Mouse (Mus musculus): Measurements from ENCODE around the gene Txnip. TPM values are rescaled to one million over a fixed set of nuclear protein-coding genes. Genes with fewer than 3 reads are reported as not detected.
A peak's percentile ranks its signal among the peaks of the same experiment; 100 is the strongest.
"Not testable (repeated sequence)": the region's sequence is repeated elsewhere in the genome, so short reads cannot be mapped to it uniquely, and the experiment has no call there.

Gene Txnip
- polyA plus RNA-seq, 1 experiment from 2014 or later: 257 TPM

GRCm38 (mm10) chr3:96600639-96601250, 43.0 kb downstream of the Txnip start, which contains the start of gene Lix1l:
Lix1l (plus strand) TSS chr3:96601149.
- peak within 1 kb of the TSS; percentile 82 for H3K9ac ChIP-seq (ENCODE audit: low read length)
- peak; percentile 91 for ATAC-seq (ENCODE audit: insufficient number of reproducible peaks, insufficient read depth, low FRiP score, low read depth)
- peak within 1 kb of the TSS; percentile 89 to 93 for H3K27ac ChIP-seq (replicated peaks in 1 of 2; ENCODE audit: control insufficient read depth in 1 of 2, insufficient read depth in 1 of 2, low read depth in 2 of 2, low read length in 2 of 2)
- peaks cover 7 to 53% of the 10 kb centered on the region in 2 experiments for H3K4me1 ChIP-seq (ENCODE audit: control insufficient read depth in 2 of 2, insufficient read depth in 2 of 2, low read length in 2 of 2)
- H3K4me3 ChIP-seq (ENCODE audit: control insufficient read depth in 1 of 2, insufficient read depth in 1 of 2, low read depth in 1 of 2, low read length in 2 of 2): peak within 1 kb of the TSS; percentile 61 to 69
- peak within 1 kb of the TSS; percentile 81 for H3K4me2 ChIP-seq (ENCODE audit: low read length)
- WGBS: under 1% methylated on average over 27 of the region's 27 CpGs
- no peaks in the 10 kb centered on the region for H3K27me3 ChIP-seq (ENCODE audit: control insufficient read depth, insufficient read depth, low read length)
- peaks cover 11% of the 10 kb centered on the region; the same call in 1 of the 2 replicates for H3K36me3 ChIP-seq (ENCODE audit: control insufficient read depth, insufficient read depth, low read length)
- no peaks in the 10 kb centered on the region for H3K9me3 ChIP-seq (ENCODE audit: control insufficient read depth, low read length)

- H3K9ac ChIP-seq (ENCODE audit: low read length): peak overlapping the region; percentile 82
- no peaks in the 10 kb centered on the region for H3K9me3 ChIP-seq (ENCODE audit: control insufficient read depth, low read length)
- peaks cover 3 to 49% of the 10 kb centered on the region in 2 experiments for H3K4me1 ChIP-seq (ENCODE audit: control insufficient read depth in 2 of 2, insufficient read depth in 2 of 2, low read length in 2 of 2)
- under 1% methylated on average over 24 of the region's 40 CpGs for WGBS
- ATAC-seq (ENCODE audit: insufficient number of reproducible peaks, insufficient read depth, low FRiP score, low read depth): peak; percentile 73
- H3K27me3 ChIP-seq (ENCODE audit: control insufficient read depth, insufficient read depth, low read length): no peaks in the 10 kb centered on the region
- H3K4me2 ChIP-seq (ENCODE audit: low read length): peak overlapping the region; percentile 81
- peak overlapping the region; percentile 61 to 69 for H3K4me3 ChIP-seq (ENCODE audit: control insufficient read depth in 1 of 2, insufficient read depth in 1 of 2, low read depth in 1 of 2, low read length in 2 of 2)
- H3K27ac ChIP-seq (replicated peaks in 1 of 2; ENCODE audit: control insufficient read depth in 1 of 2, insufficient read depth in 1 of 2, low read depth in 2 of 2, low read length in 2 of 2): peak overlapping the region; percentile 89 to 93
- H3K36me3 ChIP-seq (ENCODE audit: control insufficient read depth, insufficient read depth, low read length): peaks cover 11% of the 10 kb centered on the region; the same call in 1 of the 2 replicates
Observed at GRCm38 (mm10) chr3:96601251-96601787, 43.6 kb downstream of the Txnip start.

DNA sequence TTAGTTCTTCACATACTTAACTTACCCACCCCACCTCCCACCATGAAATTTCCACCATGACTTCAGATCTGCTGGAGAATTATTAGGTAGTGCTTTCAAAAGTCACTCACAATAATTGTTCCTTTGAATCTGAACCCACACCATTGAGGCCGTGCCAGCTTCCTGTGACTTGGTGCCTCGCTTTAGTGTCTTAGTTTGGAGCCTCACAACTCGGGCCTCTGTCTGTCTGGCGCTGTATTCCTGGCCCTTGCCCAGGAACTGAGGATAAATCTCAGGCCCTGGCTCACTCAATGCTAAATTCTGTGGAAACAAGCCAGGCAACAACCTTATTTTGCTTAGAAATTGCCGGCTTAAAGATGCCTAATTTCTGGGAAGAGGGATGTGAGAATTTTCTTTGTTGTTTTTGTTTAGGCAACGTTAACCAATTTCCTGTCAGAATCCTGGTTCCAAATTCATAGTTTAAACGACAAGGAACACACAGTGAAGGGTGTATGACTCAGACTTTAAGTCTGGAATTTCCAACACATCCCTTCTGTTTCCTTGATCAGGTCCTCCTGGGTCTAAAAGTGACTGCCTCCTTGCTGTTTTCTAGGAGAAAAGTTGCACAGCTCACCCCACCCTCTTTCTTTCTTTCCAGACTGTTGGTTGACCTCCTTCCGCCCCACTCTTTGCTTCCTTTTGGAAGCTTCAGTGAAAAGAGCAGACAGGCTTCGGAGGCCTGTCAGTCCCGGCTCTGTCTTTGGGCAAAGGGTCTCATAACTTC, 44.4 kb downstream of the Txnip start:
- WGBS: 25% methylated on average over 10 of the region's 10 CpGs
- no peak for ATAC-seq (ENCODE audit: insufficient number of reproducible peaks, insufficient read depth, low FRiP score, low read depth)
- Histone ChIP-seq H3K4me1 (ENCODE audit: control insufficient read depth in 2 of 2, insufficient read depth in 2 of 2, low read length in 2 of 2) (peaks cover 3 to 42% of the 10 kb centered on the region in 2 experiments), H3K4me2 (ENCODE audit: low read length) (peak overlapping the region; percentile 81), H3K27ac (replicated peaks in 1 of 2; ENCODE audit: control insufficient read depth in 1 of 2, insufficient read depth in 1 of 2, low read depth in 2 of 2, low read length in 2 of 2) (peak overlapping the region; percentile 89 to 93), H3K27me3 (ENCODE audit: control insufficient read depth, insufficient read depth, low read length) (no peaks in the 10 kb centered on the region), H3K9me3 (ENCODE audit: control insufficient read depth, low read length) (no peaks in the 10 kb centered on the region), H3K9ac (ENCODE audit: low read length) (peak overlapping the region; percentile 82), H3K36me3 (ENCODE audit: control insufficient read depth, insufficient read depth, low read length) (peaks cover 11% of the 10 kb centered on the region; the same call in 1 of the 2 replicates), H3K4me3 (ENCODE audit: control insufficient read depth in 1 of 2, insufficient read depth in 1 of 2, low read depth in 1 of 2, low read length in 2 of 2) (peak overlapping the region; percentile 61 to 69)

GRCm38 (mm10) chr3:96602704-96603084, 44.9 kb downstream of the Txnip start:
- WGBS: 53% methylated on average over 5 of the region's 5 CpGs
- ATAC-seq (ENCODE audit: insufficient number of reproducible peaks, insufficient read depth, low FRiP score, low read depth): no peak
- peaks cover 3 to 42% of the 10 kb centered on the region in 2 experiments for H3K4me1 ChIP-seq (ENCODE audit: control insufficient read depth in 2 of 2, insufficient read depth in 2 of 2, low read length in 2 of 2)

DNA sequence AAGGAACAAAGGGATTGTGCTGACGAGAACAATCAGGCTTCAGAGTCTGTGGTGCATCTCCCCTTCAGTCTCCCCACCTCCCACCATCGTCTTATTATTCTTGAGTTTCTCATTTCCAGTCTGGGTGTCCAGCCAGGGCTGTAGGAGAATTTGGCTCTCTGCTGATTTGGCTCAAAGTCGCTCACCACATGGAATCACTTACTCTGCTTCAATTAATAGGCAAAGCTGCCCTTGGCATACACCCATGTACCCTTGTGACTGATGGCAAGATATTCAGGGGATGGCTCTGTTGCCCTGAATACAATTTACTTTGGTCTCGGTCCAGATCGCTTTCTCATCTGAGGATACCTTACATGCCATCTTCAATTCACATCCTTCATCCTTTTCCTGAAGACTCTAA, 45.6 kb downstream of the Txnip start:
- peaks cover 11% of the 10 kb centered on the region; the same call in 1 of the 2 replicates for H3K36me3 ChIP-seq (ENCODE audit: control insufficient read depth, insufficient read depth, low read length)
- H3K9ac ChIP-seq (ENCODE audit: low read length): peak overlapping the region; percentile 82
- no peaks in the 10 kb centered on the region for H3K9me3 ChIP-seq (ENCODE audit: control insufficient read depth, low read length)
- H3K4me2 ChIP-seq (ENCODE audit: low read length): peak overlapping the region; percentile 81
- H3K4me1 ChIP-seq (ENCODE audit: control insufficient read depth in 2 of 2, insufficient read depth in 2 of 2, low read length in 2 of 2): peaks cover 3 to 42% of the 10 kb centered on the region in 2 experiments
- ATAC-seq (ENCODE audit: insufficient number of reproducible peaks, insufficient read depth, low FRiP score, low read depth): no peak
- H3K4me3 ChIP-seq (ENCODE audit: control insufficient read depth in 1 of 2, insufficient read depth in 1 of 2, low read depth in 1 of 2, low read length in 2 of 2): peak overlapping the region in 1 of 2 experiments; percentile 69; a peak in 1 of 4 replicates
- 68% methylated on average over 5 of the region's 5 CpGs for WGBS
- peak overlapping the region in 1 of 2 experiments; percentile 93; a peak in 2 of 4 replicates for H3K27ac ChIP-seq (replicated peaks in 1 of 2; ENCODE audit: control insufficient read depth in 1 of 2, insufficient read depth in 1 of 2, low read depth in 2 of 2, low read length in 2 of 2)
- H3K27me3 ChIP-seq (ENCODE audit: control insufficient read depth, insufficient read depth, low read length): no peaks in the 10 kb centered on the region

More at GRCm38 (mm10) chr3:96602704-96603084, 44.9 kb downstream of the Txnip start:
- peaks cover 11% of the 10 kb centered on the region; the same call in 1 of the 2 replicates for H3K36me3 ChIP-seq (ENCODE audit: control insufficient read depth, insufficient read depth, low read length)
- no peaks in the 10 kb centered on the region for H3K27me3 ChIP-seq (ENCODE audit: control insufficient read depth, insufficient read depth, low read length)
- no peaks in the 10 kb centered on the region for H3K9me3 ChIP-seq (ENCODE audit: control insufficient read depth, low read length)
- H3K27ac ChIP-seq (replicated peaks in 1 of 2; ENCODE audit: control insufficient read depth in 1 of 2, insufficient read depth in 1 of 2, low read depth in 2 of 2, low read length in 2 of 2): peak overlapping the region; percentile 89 to 93
- H3K9ac ChIP-seq (ENCODE audit: low read length): peak overlapping the region; percentile 82
- H3K4me3 ChIP-seq (ENCODE audit: control insufficient read depth in 1 of 2, insufficient read depth in 1 of 2, low read depth in 1 of 2, low read length in 2 of 2): peak overlapping the region; percentile 61 to 69
- H3K4me2 ChIP-seq (ENCODE audit: low read length): peak overlapping the region; percentile 81

DNA sequence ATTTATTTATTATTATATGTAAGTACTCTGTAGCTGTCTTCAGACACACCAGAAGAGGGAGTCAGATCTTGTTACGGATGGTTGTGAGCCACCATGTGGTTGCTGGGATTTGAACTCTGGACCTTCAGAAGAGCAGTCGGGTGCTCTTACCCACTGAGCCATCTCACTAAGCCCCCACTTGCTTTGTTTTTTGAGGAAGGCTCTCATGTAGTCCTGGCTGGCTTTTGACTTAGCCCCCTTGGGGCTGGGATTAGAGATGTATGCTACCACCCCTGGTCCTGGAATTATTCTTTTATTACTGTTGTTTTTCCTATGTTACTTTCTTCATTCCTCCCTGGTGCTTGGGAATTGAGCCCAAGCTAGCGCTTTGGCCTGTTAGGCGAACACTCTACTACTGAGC, 48.2 kb downstream of the Txnip start:
- H3K27ac ChIP-seq (replicated peaks in 1 of 2; ENCODE audit: control insufficient read depth in 1 of 2, insufficient read depth in 1 of 2, low read depth in 2 of 2, low read length in 2 of 2); H3K9ac ChIP-seq (ENCODE audit: low read length); H3K27me3 ChIP-seq (ENCODE audit: control insufficient read depth, insufficient read depth, low read length); H3K9me3 ChIP-seq (ENCODE audit: control insufficient read depth, low read length); H3K4me3 ChIP-seq (ENCODE audit: control insufficient read depth in 1 of 2, insufficient read depth in 1 of 2, low read depth in 1 of 2, low read length in 2 of 2); ATAC-seq (ENCODE audit: insufficient number of reproducible peaks, insufficient read depth, low FRiP score, low read depth); H3K4me2 ChIP-seq (ENCODE audit: low read length): not testable (repeated sequence)
- 93% methylated on average over 3 of the region's 4 CpGs for WGBS
- peaks cover 19% of the 10 kb centered on the region for H3K36me3 ChIP-seq (ENCODE audit: control insufficient read depth, insufficient read depth, low read length)
- peaks cover 5 to 35% of the 10 kb centered on the region in 2 experiments for H3K4me1 ChIP-seq (ENCODE audit: control insufficient read depth in 2 of 2, insufficient read depth in 2 of 2, low read length in 2 of 2)

GRCm38 (mm10) chr3:96606618-96607017, 48.9 kb downstream of the Txnip start:
- no peak overlapping the region for H3K4me3 ChIP-seq (ENCODE audit: control insufficient read depth in 1 of 2, insufficient read depth in 1 of 2, low read depth in 1 of 2, low read length in 2 of 2)
- H3K9me3 ChIP-seq (ENCODE audit: control insufficient read depth, low read length): no peaks in the 10 kb centered on the region
- ATAC-seq (ENCODE audit: insufficient number of reproducible peaks, insufficient read depth, low FRiP score, low read depth): no peak
- peaks cover 5 to 35% of the 10 kb centered on the region in 2 experiments for H3K4me1 ChIP-seq (ENCODE audit: control insufficient read depth in 2 of 2, insufficient read depth in 2 of 2, low read length in 2 of 2)
- WGBS: 91% methylated on average over 4 of the region's 4 CpGs
- no peaks in the 10 kb centered on the region for H3K27me3 ChIP-seq (ENCODE audit: control insufficient read depth, insufficient read depth, low read length)
- H3K36me3 ChIP-seq (ENCODE audit: control insufficient read depth, insufficient read depth, low read length): peaks cover 25% of the 10 kb centered on the region
- H3K4me2 ChIP-seq (ENCODE audit: low read length): no peak overlapping the region
- H3K27ac ChIP-seq (replicated peaks in 1 of 2; ENCODE audit: control insufficient read depth in 1 of 2, insufficient read depth in 1 of 2, low read depth in 2 of 2, low read length in 2 of 2): no peak overlapping the region
- H3K9ac ChIP-seq (ENCODE audit: low read length): no peak overlapping the region
